Mouse (Mus musculus): ENCODE measurements at regions not wholly inside any gene's neighbourhood (a gene's known extent, or its start where the extent isn't known, plus 50 kb on each side); places are given as distances from the start of the nearest gene placed in this dataset.
"Not testable (repeated sequence)": the region's sequence is repeated elsewhere in the genome, so short reads cannot be mapped to it uniquely, and the experiment has no call there.

GRCm38 (mm10) chr13:61805300-61805699 lies 235.4 kb upstream of the Cts3 start:
- not testable (repeated sequence) for DNase-seq (ENCODE audit: low read depth, low spot score)

DNA sequence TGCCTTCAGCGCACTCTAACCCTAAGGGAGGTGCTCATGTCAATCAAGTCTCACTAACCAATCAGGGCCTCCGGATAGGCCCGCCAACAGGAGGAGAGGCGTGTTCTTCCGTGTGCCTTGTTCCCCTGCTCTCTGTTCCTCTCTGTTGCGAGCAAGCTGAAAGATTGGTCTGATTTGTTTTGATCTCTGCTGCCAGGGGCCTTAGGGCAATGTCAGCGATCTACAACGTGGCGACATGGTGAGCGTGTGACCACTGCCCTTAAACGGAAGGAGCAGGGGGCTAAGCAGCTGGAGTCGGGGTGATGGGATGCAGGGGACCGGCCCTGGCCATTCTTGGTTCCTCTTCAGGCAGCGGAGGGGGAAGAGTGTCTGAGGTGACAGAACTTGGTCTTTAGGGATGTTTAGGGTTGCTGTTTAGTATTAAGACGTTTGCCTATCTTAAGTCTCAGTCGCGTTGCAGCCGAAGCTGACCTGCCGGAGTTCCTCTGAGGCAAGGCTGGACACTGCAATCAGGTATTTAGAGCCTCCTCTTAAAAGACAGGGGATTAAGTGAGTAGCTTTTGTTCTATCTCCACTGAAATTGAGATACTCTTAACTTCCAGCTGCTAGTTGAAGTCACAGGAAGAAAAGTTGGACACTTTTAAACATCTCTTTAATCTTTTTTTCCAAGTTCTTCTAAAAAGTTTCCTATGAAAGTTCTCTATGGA lies 234.4 kb upstream of the Cts3 start:
- DNase-seq (ENCODE audit: low read depth, low spot score) = peak; percentile 0

GRCm38 (mm10) chr13:61803763-61804162 lies 233.8 kb upstream of the Cts3 start:
- DNase-seq (ENCODE audit: low read depth, low spot score) = not testable (repeated sequence)

GRCm38 (mm10) chr13:61763457-61763856 lies 193.5 kb upstream of the Cts3 start:
- not testable (repeated sequence) for DNase-seq (ENCODE audit: low read depth, low spot score)
